20 mouse cellular contexts compared by ENCODE assay signal in genomic region chr2:139689442-139690003, GRCm38 (mm10). TPM values are rescaled to one million over a fixed set of nuclear protein-coding genes. Genes with fewer than 3 reads are reported as not detected.
"Had no signal": no experiment of that assay in that cellular context is flagged by ENCODE, and none has a peak within 500 bp of the region (broad histone marks: within the 10 kb centered on the region; RNA-seq: fewer than 3 reads in every experiment).

No protein-coding gene starts in this region.

- H3K9me3 ChIP-seq: midbrain, embryonic 10.5 days; midbrain, embryonic 12.5 days; neural tube, embryonic 13.5 days; neural tube, embryonic 15.5 days had no signal

- H3K36me3 ChIP-seq: midbrain, embryonic 10.5 days; midbrain, embryonic 12.5 days; neural tube, embryonic 13.5 days; neural tube, embryonic 15.5 days had no signal

- H3K4me3 ChIP-seq: midbrain, embryonic 10.5 days; midbrain, embryonic 12.5 days; myocyte; neural tube, embryonic 13.5 days; neural tube, embryonic 15.5 days had no signal

- H3K27me3 ChIP-seq: midbrain, embryonic 12.5 days; neural tube, embryonic 13.5 days had no signal

- H3K4me1 ChIP-seq: midbrain, embryonic 10.5 days; midbrain, embryonic 12.5 days; neural tube, embryonic 13.5 days; neural tube, embryonic 15.5 days had no signal

- H3K9ac ChIP-seq: lung, embryonic 14.5 days; midbrain, embryonic 12.5 days; neural tube, embryonic 13.5 days; neural tube, embryonic 15.5 days had no signal

- ATAC-seq: midbrain, embryonic 16.5 days had no signal

- H3K27ac ChIP-seq: midbrain, embryonic 10.5 days; midbrain, embryonic 12.5 days; neural tube, embryonic 13.5 days; neural tube, embryonic 15.5 days had no signal

- H3K4me2 ChIP-seq: lung, embryonic 14.5 days; midbrain, embryonic 12.5 days; neural tube, embryonic 13.5 days; neural tube, embryonic 15.5 days had no signal

- DNase-seq: lung, adult 18-20 months; lung, embryonic 14.5 days; lung, postnatal 10 days; lung, postnatal 4 days; midbrain, embryonic 14.5 days; retina, postnatal 1 day; right cerebral cortex, adult 18-20 months; right cerebral cortex, postnatal 25 days; right cerebral cortex, postnatal 4 days; spleen, adult 18-20 months; thymus, adult 18-20 months; thymus, postnatal 14 days; thymus, postnatal 36 days had no signal

RNA-seq across cellular contexts. Expression of gene Ism1, which starts 11.5 kb away (rescaled TPM):
- total RNA-seq: megakaryocyte-erythroid progenitor cell, adult 5-6 weeks had no signal
- polyA plus RNA-seq: myocyte had no signal
